Mouse (Mus musculus) heart, adult 9 months (tissue): ENCODE data around the gene Naif1.

ENCODE experiments used
- DNase-seq, 2 experiments: peaks; one replicate each; pipeline ENCODE4 v3.0.0; 2022; ENCODE audit warnings: low spot score in 2 of 2

The Naif1 gene

DNA sequence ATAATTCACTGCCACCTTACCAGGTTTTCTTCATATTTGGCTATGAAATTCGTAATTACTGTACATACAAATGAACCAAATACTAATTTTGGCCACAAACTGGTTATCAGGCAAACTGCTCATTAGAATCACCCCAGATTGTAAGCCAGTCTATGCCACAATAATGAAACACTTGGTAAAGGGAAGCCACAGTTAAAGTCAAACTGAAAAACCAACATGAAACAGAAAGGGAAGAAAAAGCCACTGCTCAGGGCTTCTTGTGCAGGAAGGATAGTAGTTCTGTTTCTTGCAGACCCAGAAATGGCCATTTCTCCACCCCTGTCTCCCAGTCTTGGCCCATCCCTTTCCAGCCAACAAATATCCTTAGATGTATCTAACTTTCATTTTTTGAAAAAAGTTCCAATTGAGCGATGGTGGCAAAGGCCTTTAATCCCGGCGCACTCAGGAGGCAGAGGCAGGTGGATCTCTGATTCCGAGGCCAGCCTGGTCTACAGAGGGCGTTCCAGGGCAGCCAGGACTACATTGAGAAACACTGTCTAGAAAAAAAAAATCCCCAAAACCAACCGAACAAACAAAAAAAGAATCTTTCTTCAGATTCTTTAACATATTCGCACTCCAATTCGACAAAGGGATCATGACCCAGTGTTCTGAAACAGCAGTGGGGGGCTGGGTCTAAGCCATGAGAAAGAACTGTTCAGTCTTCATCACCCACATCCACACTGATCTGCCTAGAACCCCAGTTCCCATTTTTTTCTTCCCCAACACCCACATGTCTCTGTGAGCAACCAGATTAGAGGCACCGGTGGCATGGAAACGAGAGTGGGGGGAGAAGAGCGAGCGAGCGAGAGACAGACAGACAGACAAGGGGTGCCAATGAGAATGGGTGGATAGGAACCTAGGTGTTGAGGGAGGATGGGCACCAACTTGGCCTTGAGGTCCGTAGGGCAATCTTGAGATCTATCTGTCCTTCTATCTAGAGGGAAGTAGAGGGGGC, at the start of gene Naif1:
Gene Naif1, plus strand, starts transcription at position 697 of the 994 bp plus-strand sequence.
- no peak for DNase-seq

GRCm38 (mm10) chr2:32404663-32405062, 45.6 kb upstream of the Naif1 start:
- peak; percentile 68 to 91 for DNase-seq

DNA sequence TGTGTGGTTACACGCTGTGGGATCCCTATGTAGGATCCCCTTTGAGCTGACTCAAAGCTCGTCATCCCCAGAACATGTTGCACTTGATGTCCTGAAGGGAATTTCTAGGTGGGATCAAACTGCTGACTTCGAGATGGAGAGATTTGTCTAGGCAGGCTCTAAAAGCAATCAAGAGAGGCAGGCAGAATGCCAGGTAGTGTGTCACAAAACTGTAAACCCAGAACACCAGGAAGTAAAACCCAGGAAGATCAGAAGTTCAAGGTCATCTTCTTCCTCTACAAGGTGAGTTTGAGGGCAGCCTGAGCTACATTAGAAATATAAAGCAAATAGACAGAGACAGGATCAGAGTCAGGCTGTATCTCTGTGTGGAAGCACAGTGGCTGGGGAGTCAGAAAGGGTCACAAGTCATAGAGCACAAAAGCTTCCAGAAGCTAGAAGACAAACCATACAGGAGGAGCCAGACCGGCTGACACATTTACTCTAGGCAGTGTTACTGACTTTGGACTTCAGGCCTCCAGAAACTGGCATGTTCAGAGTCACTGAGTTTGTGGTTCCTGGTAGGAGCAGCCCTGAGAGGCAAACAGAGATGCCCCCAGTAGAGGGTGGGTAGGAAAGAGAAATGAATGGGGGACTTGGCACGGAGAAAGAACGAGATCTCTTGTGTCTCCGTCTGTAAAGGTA, 43.0 kb upstream of the Naif1 start:
- DNase-seq, result no peak

GRCm38 (mm10) chr2:32408429-32409424, 41.5 kb upstream of the Naif1 start:
- DNase-seq, result no peak

GRCm38 (mm10) chr2:32411407-32411806, 38.9 kb upstream of the Naif1 start:
- no peak for DNase-seq

DNA sequence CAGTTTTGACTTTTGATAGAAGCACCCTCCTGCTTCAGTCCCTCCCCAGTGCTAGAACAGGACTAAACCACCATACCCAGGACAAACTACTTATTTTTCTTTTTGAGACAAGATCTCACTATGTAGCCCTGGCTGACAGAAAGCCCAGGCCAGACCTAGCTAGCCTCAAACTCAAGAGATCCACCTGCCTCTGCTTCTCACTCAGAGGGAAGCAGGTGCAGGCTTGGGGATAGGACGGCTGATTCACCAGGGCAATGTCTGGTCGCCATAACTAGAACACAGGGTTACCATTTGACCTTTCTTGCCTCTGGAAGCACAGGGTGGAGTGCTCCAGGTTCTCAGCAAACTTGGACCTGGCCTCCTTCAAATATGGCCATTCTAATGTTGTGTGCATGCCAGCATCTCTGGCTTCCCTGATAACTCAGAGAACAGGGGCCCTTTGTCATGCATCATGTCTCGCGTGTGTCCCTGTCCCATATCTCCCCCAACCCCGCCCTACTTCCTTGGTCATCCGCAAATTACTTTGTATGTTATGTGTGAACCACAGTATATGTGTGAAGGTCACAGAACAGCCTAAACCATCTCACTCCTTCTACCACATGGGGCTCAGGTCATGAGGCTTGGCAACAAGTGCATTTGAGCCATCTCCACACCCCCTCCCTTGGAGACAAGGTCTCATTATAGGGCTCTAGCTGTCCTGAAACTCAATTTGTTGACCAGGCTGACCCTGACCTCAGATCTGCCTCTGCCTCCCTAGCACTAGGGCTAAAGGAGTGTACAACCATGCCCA, 37.3 kb upstream of the Naif1 start:
- no peak for DNase-seq

DNA sequence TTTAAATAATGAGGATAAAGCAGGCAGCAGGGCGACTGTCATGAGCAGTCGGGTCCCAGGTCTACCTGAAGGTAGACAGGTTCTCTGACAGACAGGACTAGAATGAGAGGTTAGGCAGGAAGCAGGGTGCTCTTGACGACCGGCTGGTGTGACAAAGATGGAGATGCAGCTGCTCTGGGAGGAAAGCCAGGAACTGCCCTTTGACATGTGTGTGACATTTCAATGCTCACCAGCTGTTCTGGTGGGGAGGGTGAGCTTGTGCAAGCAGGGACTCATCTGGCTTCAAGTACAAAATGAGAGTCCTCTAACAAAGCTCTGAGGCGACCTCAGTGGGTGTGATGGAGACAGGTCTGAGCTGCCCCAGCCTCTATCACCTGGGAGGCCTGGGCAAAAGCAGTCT, 36.3 kb upstream of the Naif1 start:
- DNase-seq, result no peak

DNA sequence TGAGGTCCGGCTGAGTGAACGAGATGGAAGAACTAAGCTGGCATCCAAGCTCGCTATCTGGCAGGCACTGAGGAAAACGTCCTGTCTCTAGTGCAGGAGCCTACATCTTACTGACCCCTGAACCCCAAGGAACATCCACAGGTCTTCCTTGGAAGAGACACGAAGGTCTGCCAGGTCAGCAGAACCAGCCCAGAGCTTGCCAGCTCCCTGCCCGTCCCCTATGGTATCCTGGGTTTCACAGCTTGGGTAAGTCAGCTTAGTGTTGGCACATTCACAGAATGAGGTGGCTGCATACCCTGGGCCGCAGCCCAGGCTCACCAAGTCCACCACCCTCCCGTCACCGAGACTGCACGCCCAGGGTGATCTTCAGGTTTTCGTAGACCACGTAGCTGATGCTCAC, 34.5 kb upstream of the Naif1 start:
- no peak for DNase-seq

- DNase-seq, result no peak
Observed at GRCm38 (mm10) chr2:32416556-32416955, 33.7 kb upstream of the Naif1 start.

- DNase-seq, result no peak
Observed at GRCm38 (mm10) chr2:32417486-32417885, 32.8 kb upstream of the Naif1 start.

DNA sequence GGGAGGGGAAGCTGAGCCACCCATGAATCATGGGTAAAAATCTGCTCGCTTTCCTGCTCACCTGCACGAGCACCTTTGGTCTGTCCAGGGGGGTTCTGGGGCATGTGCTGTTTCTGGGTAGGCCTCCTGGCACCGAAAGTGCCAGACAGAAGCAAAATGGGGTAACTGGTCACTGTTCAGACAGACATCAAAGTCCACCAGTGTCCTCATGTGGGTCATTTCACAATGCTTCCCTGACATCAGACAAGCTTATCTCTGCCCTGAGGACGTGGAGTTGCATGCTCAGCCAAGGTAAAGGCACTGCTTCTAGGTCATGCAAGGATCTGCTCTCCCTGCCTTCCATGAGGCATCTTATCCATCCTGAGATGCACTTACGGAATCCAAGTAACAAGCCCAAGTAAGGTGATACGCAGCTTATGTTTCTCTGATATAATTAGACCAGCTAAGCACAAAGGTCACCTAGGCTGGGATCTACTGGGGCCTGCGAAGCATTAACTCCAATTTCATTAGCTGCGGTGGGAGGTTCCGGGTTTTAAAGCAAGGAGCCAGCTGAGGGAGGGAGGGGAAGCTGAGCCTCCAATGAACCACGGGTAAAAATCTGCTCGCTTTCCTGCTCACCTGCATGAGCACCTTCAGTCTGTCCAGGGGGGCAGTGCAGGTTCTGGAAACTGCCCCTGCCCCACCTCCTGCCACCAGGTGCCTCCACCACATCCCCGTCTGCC, 31.7 kb upstream of the Naif1 start:
- no peak for DNase-seq

GRCm38 (mm10) chr2:32419359-32419758, 30.9 kb upstream of the Naif1 start:
- peak; percentile 74 to 83 for DNase-seq

DNA sequence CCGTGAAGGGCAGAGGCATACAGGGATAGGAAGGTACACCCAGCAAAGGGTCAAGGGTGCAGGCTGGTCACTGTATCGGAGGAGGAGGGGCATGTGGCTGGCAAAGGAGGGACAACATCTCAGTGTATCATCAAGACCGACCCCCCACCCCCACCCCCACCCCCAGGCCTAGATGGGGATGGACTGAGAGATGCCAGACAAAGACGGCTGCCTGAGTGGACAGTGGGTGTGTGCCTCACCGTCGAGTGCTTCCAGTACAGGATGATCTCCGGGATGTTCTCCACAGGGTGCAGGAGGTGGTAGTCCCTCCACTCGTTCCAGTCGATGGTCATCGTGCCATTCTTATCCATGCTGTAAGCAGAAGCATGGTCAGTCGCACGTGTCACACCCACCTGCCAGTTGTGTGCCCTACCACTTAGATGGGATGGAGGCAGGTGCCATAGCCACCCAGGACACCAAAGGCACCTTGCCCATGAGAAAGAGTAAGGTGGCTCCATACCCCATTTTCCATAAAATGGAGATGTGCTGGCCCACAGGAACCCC, 30.1 kb upstream of the Naif1 start:
- no peak for DNase-seq

- no peak for DNase-seq
Observed at GRCm38 (mm10) chr2:32420647-32421046, 29.6 kb upstream of the Naif1 start.

DNA sequence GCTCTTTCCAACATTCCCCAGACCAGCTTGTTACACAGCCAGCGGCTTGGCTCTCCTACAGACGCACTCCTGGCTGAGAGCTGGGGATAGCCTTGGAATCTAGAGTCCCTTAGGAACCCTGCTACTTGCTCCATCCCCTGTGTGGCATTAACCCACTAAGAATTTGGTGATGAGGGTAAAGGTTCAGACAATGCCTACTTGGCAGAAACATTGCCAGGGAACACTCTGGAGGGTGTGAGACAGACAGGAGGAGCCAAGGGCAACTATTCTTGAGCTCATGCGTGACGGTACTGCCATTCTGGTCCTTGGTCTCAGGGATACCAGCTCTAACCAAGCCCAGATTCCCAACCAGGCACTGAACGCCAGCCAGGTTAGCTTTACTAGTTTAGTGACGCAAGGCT, 28.4 kb upstream of the Naif1 start:
- no peak for DNase-seq

- peak; percentile 86 to 92 for DNase-seq
Observed at GRCm38 (mm10) chr2:32423481-32424331, 26.6 kb upstream of the Naif1 start.

- DNase-seq, result no peak
Observed at GRCm38 (mm10) chr2:32424796-32425195, 25.5 kb upstream of the Naif1 start.

GRCm38 (mm10) chr2:32425568-32425967, 24.7 kb upstream of the Naif1 start:
- DNase-seq, result no peak

DNA sequence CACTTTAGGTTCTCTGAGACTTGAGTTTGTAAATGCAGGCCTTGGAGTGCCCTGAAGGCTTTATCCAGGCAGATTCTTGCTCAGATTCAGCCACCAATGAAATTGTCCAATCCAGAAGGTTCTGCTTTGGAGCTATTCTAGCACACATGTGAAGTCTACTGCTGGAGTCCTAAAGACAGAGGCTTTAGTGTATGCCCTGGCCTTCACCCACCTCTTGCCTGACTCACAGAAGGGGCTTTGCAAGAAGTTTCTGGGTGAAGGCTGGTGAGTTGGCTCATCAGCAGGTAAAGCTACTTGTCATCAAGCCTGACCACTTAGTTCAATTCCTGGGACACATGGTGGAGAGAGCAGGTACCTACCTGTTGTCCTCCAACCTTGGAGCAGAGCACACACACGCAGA, 24.1 kb upstream of the Naif1 start:
- no peak for DNase-seq
